Mouse (Mus musculus): ENCODE results near the gene Ctsh. TPM values are rescaled to one million over a fixed set of nuclear protein-coding genes. Genes with fewer than 3 reads are reported as not detected.
"Not testable (repeated sequence)": the region's sequence is repeated elsewhere in the genome, so short reads cannot be mapped to it uniquely, and the experiment has no call there.

Ctsh gene
- polyA plus RNA-seq, 1 experiment = 28.9 TPM

GRCm38 (mm10) chr9:90070174-90070573 lies 16.2 kb downstream of the Ctsh start:
- Histone ChIP-seq H3K27me3 (replicated peaks) (peaks cover 69% of the 10 kb centered on the region), H3K4me1 (peaks cover 10% of the 10 kb centered on the region), H3K36me3 (replicated peaks; ENCODE audit: low read length) (no peaks in the 10 kb centered on the region), H3K4me3 (replicated peaks) (no peak overlapping the region), H3K9me3 (no peaks in the 10 kb centered on the region)
- TF ChIP-seq GATA1 (IDR thresholded peaks at IDR 0.05; ENCODE audit: borderline replicate concordance, low read length) (no peak), FLI1 (IDR thresholded peaks at IDR 0.05; ENCODE audit: low read length) (no peak)

- H3K4me1 ChIP-seq = peaks cover 27% of the 10 kb centered on the region
- H3K4me3 ChIP-seq (replicated peaks) = no peak overlapping the region
- no peaks in the 10 kb centered on the region for H3K9me3 ChIP-seq
- H3K36me3 ChIP-seq (replicated peaks; ENCODE audit: low read length) = no peaks in the 10 kb centered on the region
- TF ChIP-seq GATA1 (IDR thresholded peaks at IDR 0.05; ENCODE audit: borderline replicate concordance, low read length) (no peak), FLI1 (IDR thresholded peaks at IDR 0.05; ENCODE audit: low read length) (no peak)
- peaks cover 29% of the 10 kb centered on the region for H3K27me3 ChIP-seq (replicated peaks)
Measured at GRCm38 (mm10) chr9:90075336-90075735, 21.4 kb downstream of the Ctsh start.

GRCm38 (mm10) chr9:90076131-90076530 lies 22.2 kb downstream of the Ctsh start:
- Histone ChIP-seq H3K9me3 (no peaks in the 10 kb centered on the region), H3K4me1 (peaks cover 27% of the 10 kb centered on the region), H3K27me3 (replicated peaks) (peaks cover 21% of the 10 kb centered on the region), H3K36me3 (replicated peaks; ENCODE audit: low read length) (no peaks in the 10 kb centered on the region), H3K4me3 (replicated peaks) (no peak overlapping the region)
- TF ChIP-seq GATA1 (IDR thresholded peaks at IDR 0.05; ENCODE audit: borderline replicate concordance, low read length) (no peak), FLI1 (IDR thresholded peaks at IDR 0.05; ENCODE audit: low read length) (no peak)

GRCm38 (mm10) chr9:90076849-90077461 lies 23.0 kb downstream of the Ctsh start:
- peaks cover 27% of the 10 kb centered on the region for H3K4me1 ChIP-seq
- peaks cover 14% of the 10 kb centered on the region for H3K27me3 ChIP-seq (replicated peaks)
- TF ChIP-seq GATA1 (IDR thresholded peaks at IDR 0.05; ENCODE audit: borderline replicate concordance, low read length) = no peak
- TF ChIP-seq FLI1 (IDR thresholded peaks at IDR 0.05; ENCODE audit: low read length) = no peak
- no peak overlapping the region for H3K4me3 ChIP-seq (replicated peaks)
- no peaks in the 10 kb centered on the region for H3K36me3 ChIP-seq (replicated peaks; ENCODE audit: low read length)
- H3K9me3 ChIP-seq = no peaks in the 10 kb centered on the region

GRCm38 (mm10) chr9:90081961-90082360 lies 28.0 kb downstream of the Ctsh start:
- H3K9me3 ChIP-seq; H3K27me3 ChIP-seq (replicated peaks); H3K4me3 ChIP-seq (replicated peaks): not testable (repeated sequence)
- peaks cover 13% of the 10 kb centered on the region for H3K36me3 ChIP-seq (replicated peaks; ENCODE audit: low read length)
- peaks cover 16% of the 10 kb centered on the region; the same call in 1 of the 2 replicates for H3K4me1 ChIP-seq

GRCm38 (mm10) chr9:90082992-90083391 lies 29.0 kb downstream of the Ctsh start:
- peaks cover 16% of the 10 kb centered on the region; the same call in 1 of the 2 replicates for H3K4me1 ChIP-seq
- no peaks in the 10 kb centered on the region for H3K27me3 ChIP-seq (replicated peaks)
- H3K4me3 ChIP-seq (replicated peaks) = no peak overlapping the region
- TF ChIP-seq GATA1 (IDR thresholded peaks at IDR 0.05; ENCODE audit: borderline replicate concordance, low read length) (no peak), FLI1 (IDR thresholded peaks at IDR 0.05; ENCODE audit: low read length) (no peak)
- H3K9me3 ChIP-seq = no peaks in the 10 kb centered on the region
- peaks cover 17% of the 10 kb centered on the region for H3K36me3 ChIP-seq (replicated peaks; ENCODE audit: low read length)

GRCm38 (mm10) chr9:90084152-90084551 lies 30.2 kb downstream of the Ctsh start:
- H3K9me3 ChIP-seq = no peaks in the 10 kb centered on the region
- no peaks in the 10 kb centered on the region for H3K27me3 ChIP-seq (replicated peaks)
- H3K4me1 ChIP-seq = peaks cover 14% of the 10 kb centered on the region; the same call in 1 of the 2 replicates
- H3K4me3 ChIP-seq (replicated peaks) = no peak overlapping the region
- TF ChIP-seq FLI1 (IDR thresholded peaks at IDR 0.05; ENCODE audit: low read length) = no peak
- no peak for TF ChIP-seq GATA1 (IDR thresholded peaks at IDR 0.05; ENCODE audit: borderline replicate concordance, low read length)
- peaks cover 29% of the 10 kb centered on the region for H3K36me3 ChIP-seq (replicated peaks; ENCODE audit: low read length)

- Histone ChIP-seq H3K9me3 (no peaks in the 10 kb centered on the region), H3K4me1 (peaks cover 19% of the 10 kb centered on the region), H3K27me3 (replicated peaks) (no peaks in the 10 kb centered on the region), H3K36me3 (replicated peaks; ENCODE audit: low read length) (peaks cover 36% of the 10 kb centered on the region), H3K4me3 (replicated peaks) (no peak overlapping the region)
- TF ChIP-seq GATA1 (IDR thresholded peaks at IDR 0.05; ENCODE audit: borderline replicate concordance, low read length) (no peak), FLI1 (IDR thresholded peaks at IDR 0.05; ENCODE audit: low read length) (no peak)
Measured at GRCm38 (mm10) chr9:90084766-90085468, 31.0 kb downstream of the Ctsh start.

- Histone ChIP-seq H3K9me3 (no peaks in the 10 kb centered on the region), H3K36me3 (replicated peaks; ENCODE audit: low read length) (peaks cover 61% of the 10 kb centered on the region), H3K4me1 (peaks cover 26% of the 10 kb centered on the region), H3K27me3 (replicated peaks) (no peaks in the 10 kb centered on the region), H3K4me3 (replicated peaks) (no peak overlapping the region)
- no peak for TF ChIP-seq GATA1 (IDR thresholded peaks at IDR 0.05; ENCODE audit: borderline replicate concordance, low read length)
- TF ChIP-seq FLI1 (IDR thresholded peaks at IDR 0.05; ENCODE audit: low read length) = no peak
Measured at GRCm38 (mm10) chr9:90087906-90088485, 34.0 kb downstream of the Ctsh start.
